Comparison of ENCODE assay signal across 8 mouse cellular contexts in genomic region chr2:130629080-130629838, GRCm38 (mm10). TPM values are rescaled to one million over a fixed set of nuclear protein-coding genes. Genes with fewer than 3 reads are reported as not detected.
A peak's percentile ranks its signal among the peaks of the same experiment; 100 is the strongest.
DNase-seq lines count a peak whose midpoint lies in the region; ATAC-seq and TF ChIP-seq lines count a peak whose summit lies in the region.

No protein-coding gene starts in this region.

- no peaks in the 10 kb centered on the region for H3K9me3 ChIP-seq in kidney, embryonic 15.5 days (replicated peaks)
- no peaks in the 10 kb centered on the region for H3K9me3 ChIP-seq in forebrain, embryonic 12.5 days
- no peaks in the 10 kb centered on the region for H3K9me3 ChIP-seq in liver, embryonic 14.5 days (ENCODE audit: control insufficient read depth, low read length)

- ATAC-seq in kidney, embryonic 15.5 days (replicated peaks; ENCODE audit: low FRiP score) = peak; percentile 40
- no peak for ATAC-seq in forebrain, embryonic 12.5 days (ENCODE audit: low FRiP score)
- peak; percentile 72 for ATAC-seq in liver, embryonic 14.5 days (ENCODE audit: insufficient read depth)

- DNase-seq in kidney, postnatal 25 days = no peak
- DNase-seq in NIH3T3 (ENCODE audit: low read depth) = peak; percentile 48
- DNase-seq in liver, embryonic 14.5 days (ENCODE audit: low read depth in 3 of 3, low spot score in 3 of 3) = no peak
- no peak for DNase-seq in embryo, embryonic 10.5 days (ENCODE audit: low spot score)
- DNase-seq in adrenal gland, postnatal 14 days = no peak
- DNase-seq in kidney, postnatal 14 days = no peak

- H3K36me3 ChIP-seq in kidney, embryonic 15.5 days = peaks cover 32% of the 10 kb centered on the region
- H3K36me3 ChIP-seq in forebrain, embryonic 12.5 days (replicated peaks) = peaks cover 20% of the 10 kb centered on the region
- peaks cover 6% of the 10 kb centered on the region for H3K36me3 ChIP-seq in liver, embryonic 14.5 days (replicated peaks; ENCODE audit: control insufficient read depth, insufficient read depth, low read depth)

- peak overlapping the region; percentile 83 for H3K9ac ChIP-seq in kidney, embryonic 15.5 days
- peak overlapping the region; percentile 81 for H3K9ac ChIP-seq in forebrain, embryonic 12.5 days
- peak overlapping the region; percentile 80 for H3K9ac ChIP-seq in liver, embryonic 14.5 days (replicated peaks)

- TF ChIP-seq EP300 in liver, embryonic 14.5 days (IDR thresholded peaks at IDR 0.05; ENCODE audit: low read depth) = no peak

- H3K27me3 ChIP-seq in kidney, embryonic 15.5 days = peaks cover 8% of the 10 kb centered on the region
- peaks cover 15% of the 10 kb centered on the region for H3K27me3 ChIP-seq in forebrain, embryonic 12.5 days
- peaks cover 16% of the 10 kb centered on the region for H3K27me3 ChIP-seq in liver, embryonic 14.5 days (ENCODE audit: control insufficient read depth, insufficient read depth, low read length)

- H3K27ac ChIP-seq in kidney, embryonic 15.5 days = peak overlapping the region; percentile 81
- H3K27ac ChIP-seq in forebrain, embryonic 12.5 days = peak overlapping the region; percentile 57
- peak overlapping the region; percentile 11 for H3K27ac ChIP-seq in liver, embryonic 14.5 days

- H3K4me2 ChIP-seq in kidney, embryonic 15.5 days = peak overlapping the region; percentile 90
- peak overlapping the region; percentile 75 for H3K4me2 ChIP-seq in forebrain, embryonic 12.5 days
- peak overlapping the region; percentile 89 for H3K4me2 ChIP-seq in liver, embryonic 14.5 days (ENCODE audit: low read depth)

- WGBS in kidney, embryonic 15.5 days = 2% methylated on average over 37 of the region's 37 CpGs
- 2% methylated on average over 37 of the region's 37 CpGs for WGBS in forebrain, embryonic 12.5 days
- 2% methylated on average over 35 of the region's 37 CpGs for WGBS in liver, embryonic 14.5 days (ENCODE audit: insufficient replicate concordance)

- H3K4me1 ChIP-seq in kidney, embryonic 15.5 days = peaks cover 22% of the 10 kb centered on the region
- H3K4me1 ChIP-seq in forebrain, embryonic 12.5 days = peaks cover 29% of the 10 kb centered on the region
- peaks cover 5 to 8% of the 10 kb centered on the region in 2 experiments; a peak in 3 of 4 replicates for H3K4me1 ChIP-seq in liver, embryonic 14.5 days (replicated peaks; ENCODE audit: control insufficient read depth in 2 of 2, insufficient read depth in 2 of 2, low read length in 1 of 2)

- H3K4me3 ChIP-seq in kidney, embryonic 15.5 days (replicated peaks) = peak overlapping the region; percentile 73
- peak overlapping the region; percentile 89 for H3K4me3 ChIP-seq in forebrain, embryonic 12.5 days (replicated peaks)
- H3K4me3 ChIP-seq in liver, embryonic 14.5 days (ENCODE audit: insufficient read depth in 1 of 2, low read depth in 2 of 2, low read length in 2 of 2) = peak overlapping the region; percentile 69 to 76

- TF ChIP-seq CTCF in liver, embryonic 14.5 days (IDR thresholded peaks at IDR 0.05; ENCODE audit: low read depth) = peak; percentile 2; the same call in 1 of the 2 replicates

RNA-seq across cellular contexts. Expression of gene Fastkd5, which starts 0.6 kb away (rescaled TPM):
- 17.3 TPM in 2 replicates for polyA plus RNA-seq in kidney, embryonic 15.5 days (2015; fragmentation: Nextera tagmentation; extraction: Ambion mirVana)
- polyA plus RNA-seq in forebrain, embryonic 12.5 days (2016; fragmentation: Nextera tagmentation; extraction: Ambion mirVana) = 16.8 and 19.3 TPM in 2 replicates
- 2.8 and 3.6 TPM in 2 replicates for polyA plus RNA-seq in liver, embryonic 14.5 days (2012; rRNA removed)
- 11.1 and 11.9 TPM in 2 replicates for polyA plus RNA-seq in liver, embryonic 14.5 days (2014; fragmentation: Nextera tagmentation; extraction: Ambion mirVana)
- 13.4 and 14.0 TPM in 2 replicates for total RNA-seq in adrenal gland, postnatal 14 days (2021)

RNA-seq across cellular contexts. Expression of gene Ubox5, which starts 0.6 kb away (rescaled TPM):
- 12.6 and 13.6 TPM in 2 replicates for polyA plus RNA-seq in kidney, embryonic 15.5 days (2015; fragmentation: Nextera tagmentation; extraction: Ambion mirVana)
- polyA plus RNA-seq in forebrain, embryonic 12.5 days (2016; fragmentation: Nextera tagmentation; extraction: Ambion mirVana) = 13.1 and 16.9 TPM in 2 replicates
- polyA plus RNA-seq in liver, embryonic 14.5 days (2012; rRNA removed) = 3.3 and 3.4 TPM in 2 replicates
- 5.4 and 6.3 TPM in 2 replicates for polyA plus RNA-seq in liver, embryonic 14.5 days (2014; fragmentation: Nextera tagmentation; extraction: Ambion mirVana)
- 5.1 and 5.6 TPM in 2 replicates for total RNA-seq in adrenal gland, postnatal 14 days (2021)

RNA-seq across cellular contexts. Expression of gene Lzts3, which starts 13.3 kb away (rescaled TPM):
- 12.2 and 13.0 TPM in 2 replicates for polyA plus RNA-seq in kidney, embryonic 15.5 days (2015; fragmentation: Nextera tagmentation; extraction: Ambion mirVana)
- polyA plus RNA-seq in forebrain, embryonic 12.5 days (2016; fragmentation: Nextera tagmentation; extraction: Ambion mirVana) = 7.2 and 7.4 TPM in 2 replicates
- 2.1 and 2.7 TPM in 2 replicates for polyA plus RNA-seq in liver, embryonic 14.5 days (2012; rRNA removed)
- polyA plus RNA-seq in liver, embryonic 14.5 days (2014; fragmentation: Nextera tagmentation; extraction: Ambion mirVana) = 0.27 and 0.42 TPM in 2 replicates
- total RNA-seq in adrenal gland, postnatal 14 days (2021) = 9.5 and 11.1 TPM in 2 replicates

RNA-seq across cellular contexts. Expression of gene Ddrgk1, which starts 35.2 kb away (rescaled TPM):
- 64.7 and 76.8 TPM in 2 replicates for polyA plus RNA-seq in kidney, embryonic 15.5 days (2015; fragmentation: Nextera tagmentation; extraction: Ambion mirVana)
- polyA plus RNA-seq in forebrain, embryonic 12.5 days (2016; fragmentation: Nextera tagmentation; extraction: Ambion mirVana) = 47.8 and 49.7 TPM in 2 replicates
- 12.8 and 27.9 TPM in 2 replicates for polyA plus RNA-seq in liver, embryonic 14.5 days (2012; rRNA removed)
- 34.6 and 35.4 TPM in 2 replicates for polyA plus RNA-seq in liver, embryonic 14.5 days (2014; fragmentation: Nextera tagmentation; extraction: Ambion mirVana)
- 137 and 148 TPM in 2 replicates for total RNA-seq in adrenal gland, postnatal 14 days (2021)

RNA-seq across cellular contexts. Expression of gene Itpa, which starts 38.2 kb away (rescaled TPM):
- polyA plus RNA-seq in kidney, embryonic 15.5 days (2015; fragmentation: Nextera tagmentation; extraction: Ambion mirVana) = 118 and 120 TPM in 2 replicates
- polyA plus RNA-seq in forebrain, embryonic 12.5 days (2016; fragmentation: Nextera tagmentation; extraction: Ambion mirVana) = 145 and 147 TPM in 2 replicates
- polyA plus RNA-seq in liver, embryonic 14.5 days (2012; rRNA removed) = 35.0 and 35.7 TPM in 2 replicates
- polyA plus RNA-seq in liver, embryonic 14.5 days (2014; fragmentation: Nextera tagmentation; extraction: Ambion mirVana) = 50.6 and 51.4 TPM in 2 replicates
- 27.0 and 28.9 TPM in 2 replicates for total RNA-seq in adrenal gland, postnatal 14 days (2021)

Comparison
In these comparisons a context has a peak if more than half of its experiments do, and no peak if none do; other contexts are left out.
1. H3K27ac ChIP-seq: peak in every context shown above with its lines; median percentile 81 in kidney, embryonic 15.5 days; 57 in forebrain, embryonic 12.5 days; 11 in liver, embryonic 14.5 days.